Mouse (Mus musculus) megakaryocyte-erythroid progenitor cell, adult 5 weeks (primary cell): Measurements from ENCODE around the gene Olfr1324. TPM values are rescaled to one million over a fixed set of nuclear protein-coding genes. Genes with fewer than 3 reads are reported as not detected.

Experiments
- polyA plus RNA-seq: library from polyadenylated mRNA; stranded (reverse); fragments of >175 nt; gene quantifications from 2 replicates; pipeline ENCODE4 v1.2.3, GENCODE M21; 2012

Gene Olfr1324
- not detected in 2 replicates for polyA plus RNA-seq

GRCm38 (mm10) chrX:50428398-50428797 lies at the start of gene Olfr1324:
Gene Olfr1324, minus strand, starts transcription at chrX:50428498.

